Comparison of ENCODE assay signal across 12 mouse cellular contexts in genomic region chr4:145009437-145009836, GRCm38 (mm10).
DNase-seq lines count a peak whose midpoint lies in the region; ATAC-seq and TF ChIP-seq lines count a peak whose summit lies in the region.
"Had no signal": no experiment of that assay in that cellular context is flagged by ENCODE, and none has a peak within 500 bp of the region (broad histone marks: within the 10 kb centered on the region; RNA-seq: fewer than 3 reads in every experiment).

No protein-coding gene starts in this region.

- no peak for TF ChIP-seq CTCF in lung, postnatal 0 days (IDR thresholded peaks at IDR 0.05)
- TF ChIP-seq CTCF in lung, adult 2 months (IDR thresholded peaks at IDR 0.05; ENCODE audit: insufficient read depth, low read length), result no peak
- TF ChIP-seq CTCF in kidney, postnatal 0 days (IDR thresholded peaks at IDR 0.05; ENCODE audit: low read depth), result no peak
- no peak for TF ChIP-seq CTCF in small intestine, adult 2 months (IDR thresholded peaks at IDR 0.05; ENCODE audit: extremely low read depth, insufficient read length, insufficient replicate concordance, low read depth, low read length)

- no peak overlapping the region for H3K4me2 ChIP-seq in lung, postnatal 0 days (replicated peaks; ENCODE audit: low read depth, low read length)
- no peak overlapping the region for H3K4me2 ChIP-seq in kidney, postnatal 0 days (ENCODE audit: low read length)
- H3K4me2 ChIP-seq in liver, embryonic 12.5 days, result no peak overlapping the region
- H3K4me2 ChIP-seq in heart, embryonic 12.5 days, result no peak overlapping the region

- peaks cover 3% of the 10 kb centered on the region; the same call in 1 of the 2 replicates for H3K36me3 ChIP-seq in lung, postnatal 0 days (ENCODE audit: insufficient read depth, low read length)
- H3K36me3 ChIP-seq in kidney, postnatal 0 days (ENCODE audit: insufficient read depth, low read length), result 0 out of 2 replicates have a peak, but pooled peaks cover 3% of the 10 kb centered on the region
- H3K36me3 ChIP-seq in small intestine, adult 2 months (ENCODE audit: control insufficient read depth, insufficient read depth, low read length), result peaks cover 5% of the 10 kb centered on the region; the same call in 1 of the 2 replicates
- H3K36me3 ChIP-seq in liver, embryonic 12.5 days, result peaks cover 18% of the 10 kb centered on the region
- peaks cover 15% of the 10 kb centered on the region; the same call in 1 of the 2 replicates for H3K36me3 ChIP-seq in heart, embryonic 12.5 days

- H3K9ac ChIP-seq in lung, postnatal 0 days (replicated peaks; ENCODE audit: low read depth), result no peak overlapping the region
- 0 out of 2 replicates have a peak overlapping the region, but pooled peaks have one; percentile 15 for H3K9ac ChIP-seq in kidney, postnatal 0 days (ENCODE audit: low read depth, low read length)
- H3K9ac ChIP-seq in liver, embryonic 12.5 days, result no peak overlapping the region
- H3K9ac ChIP-seq in heart, embryonic 12.5 days, result no peak overlapping the region
- H3K9ac ChIP-seq: liver, postnatal 0 days had no signal

- no peaks in the 10 kb centered on the region for H3K27me3 ChIP-seq in lung, postnatal 0 days (replicated peaks; ENCODE audit: insufficient read depth, low read length)
- H3K27me3 ChIP-seq in kidney, postnatal 0 days (ENCODE audit: insufficient read depth, low read length), result no peaks in the 10 kb centered on the region
- H3K27me3 ChIP-seq in small intestine, adult 2 months (ENCODE audit: control insufficient read depth, insufficient read depth, low read length), result no peaks in the 10 kb centered on the region
- no peaks in the 10 kb centered on the region for H3K27me3 ChIP-seq in liver, embryonic 12.5 days (replicated peaks)
- no peaks in the 10 kb centered on the region for H3K27me3 ChIP-seq in heart, embryonic 12.5 days (replicated peaks)

- no peak for TF ChIP-seq POLR2A in lung, adult 2 months (IDR thresholded peaks at IDR 0.05; ENCODE audit: borderline replicate concordance, extremely low read depth, low read depth, low read length)
- TF ChIP-seq POLR2A in small intestine, adult 2 months (IDR thresholded peaks at IDR 0.05; ENCODE audit: low read depth, low read length), result no peak; the same call in 1 of the 2 replicates

- peaks cover 4% of the 10 kb centered on the region; the same call in 1 of the 2 replicates for H3K4me1 ChIP-seq in lung, postnatal 0 days (ENCODE audit: insufficient read depth, low read depth, low read length)
- H3K4me1 ChIP-seq in lung, adult 2 months (ENCODE audit: control insufficient read depth, insufficient read depth, low read length), result peaks cover 15% of the 10 kb centered on the region
- H3K4me1 ChIP-seq in kidney, postnatal 0 days (replicated peaks; ENCODE audit: insufficient read depth, low read length), result peaks cover 22% of the 10 kb centered on the region
- H3K4me1 ChIP-seq in small intestine, adult 2 months (ENCODE audit: control insufficient read depth, insufficient read depth, insufficient read length, low read length), result peaks cover 22% of the 10 kb centered on the region
- H3K4me1 ChIP-seq in liver, embryonic 12.5 days, result peaks cover 8% of the 10 kb centered on the region; the same call in 1 of the 2 replicates
- peaks cover 38% of the 10 kb centered on the region for H3K4me1 ChIP-seq in heart, embryonic 12.5 days (replicated peaks)

- DNase-seq in lung, postnatal 0 days (ENCODE audit: low spot score), result peak; percentile 71
- DNase-seq in lung, adult 2 months, result no peak
- peak; percentile 56 for DNase-seq in kidney, adult 18-20 months
- no peak for DNase-seq in kidney, postnatal 0 days (ENCODE audit: low spot score)
- DNase-seq: cerebellum, adult 9-11 months; heart, postnatal 36 days; liver, postnatal 0 days; midbrain, embryonic 14.5 days; thymus, postnatal 14 days had no signal

- no peak for TF ChIP-seq EP300 in lung, postnatal 0 days (IDR thresholded peaks at IDR 0.05)

- peak; percentile 59 for ATAC-seq in lung, postnatal 0 days
- ATAC-seq in kidney, postnatal 0 days (replicated peaks; ENCODE audit: low FRiP score, low read depth), result no peak
- no peak for ATAC-seq in liver, embryonic 12.5 days
- no peak for ATAC-seq in heart, embryonic 12.5 days (ENCODE audit: insufficient number of reproducible peaks, low FRiP score)
- ATAC-seq: liver, postnatal 0 days had no signal

- peak overlapping the region; percentile 2 for H3K27ac ChIP-seq in lung, postnatal 0 days (ENCODE audit: low read length)
- H3K27ac ChIP-seq in kidney, postnatal 0 days, result peak overlapping the region; percentile 72
- H3K27ac ChIP-seq in small intestine, adult 2 months (ENCODE audit: insufficient read depth, low read depth, low read length), result peak overlapping the region; percentile 86
- no peak overlapping the region for H3K27ac ChIP-seq in liver, embryonic 12.5 days
- no peak overlapping the region for H3K27ac ChIP-seq in heart, embryonic 12.5 days (ENCODE audit: poor library complexity, severe bottlenecking)

- H3K4me3 ChIP-seq in lung, postnatal 0 days (ENCODE audit: low read depth, low read length), result no peak overlapping the region
- H3K4me3 ChIP-seq in lung, adult 2 months (replicated peaks; ENCODE audit: extremely low read depth, low read depth, low read length), result no peak overlapping the region
- no peak overlapping the region for H3K4me3 ChIP-seq in kidney, postnatal 0 days (replicated peaks; ENCODE audit: low read depth, low read length)
- H3K4me3 ChIP-seq in small intestine, adult 2 months (ENCODE audit: low read depth, low read length), result no peak overlapping the region
- no peak overlapping the region for H3K4me3 ChIP-seq in liver, embryonic 12.5 days
- H3K4me3 ChIP-seq in heart, embryonic 12.5 days, result no peak overlapping the region

- no peaks in the 10 kb centered on the region for H3K9me3 ChIP-seq in lung, postnatal 0 days (ENCODE audit: low read length)
- no peaks in the 10 kb centered on the region for H3K9me3 ChIP-seq in kidney, postnatal 0 days (replicated peaks; ENCODE audit: low read length)
- no peaks in the 10 kb centered on the region for H3K9me3 ChIP-seq in liver, embryonic 12.5 days (replicated peaks)
- H3K9me3 ChIP-seq in heart, embryonic 12.5 days (replicated peaks), result no peaks in the 10 kb centered on the region

- WGBS in lung, postnatal 0 days, result 39% methylated on average over 3 of the region's 3 CpGs
- whole genome bisulfite sequencing in lung, adult 2 months, result 53% methylated on average over 3 of the region's 3 CpGs
- 9% methylated on average over 3 of the region's 3 CpGs for WGBS in kidney, postnatal 0 days
- WGBS in small intestine, adult 2 months, result 27% methylated on average over 3 of the region's 3 CpGs
- WGBS in liver, embryonic 12.5 days (ENCODE audit: insufficient replicate concordance), result 50% methylated on average over 3 of the region's 3 CpGs
- 63% methylated on average over 3 of the region's 3 CpGs for WGBS in heart, embryonic 12.5 days

Comparison
In these comparisons a context has a peak if more than half of its experiments do, and no peak if none do; other contexts are left out.
1. DNase-seq: peak in lung, postnatal 0 days (single experiment) and kidney, adult 18-20 months (single experiment); none in lung, adult 2 months (single experiment) and kidney, postnatal 0 days (single experiment).
2. H3K27ac ChIP-seq: peak in lung, postnatal 0 days (single experiment), kidney, postnatal 0 days (single experiment) and small intestine, adult 2 months (single experiment); none in liver, embryonic 12.5 days (single experiment) and heart, embryonic 12.5 days (single experiment).